Mouse (Mus musculus): ENCODE measurements around the gene Zfp784. TPM values are rescaled to one million over a fixed set of nuclear protein-coding genes. Genes with fewer than 3 reads are reported as not detected.
A peak's percentile ranks its signal among the peaks of the same experiment; 100 is the strongest.

The Zfp784 gene
- polyA plus RNA-seq, 1 experiment: 1.5 TPM

- H3K4me3 ChIP-seq: no peak overlapping the region
These were observed 7.5 kb downstream of the Zfp784 start for GRCm38 (mm10) chr7:5030554-5031275.

GRCm38 (mm10) chr7:5029946-5030345 is 8.3 kb downstream of the Zfp784 start:
- TF ChIP-seq TCF3 (IDR thresholded peaks at IDR 0.05; ENCODE audit: insufficient read length, low read depth): no peak
- TF ChIP-seq TCF12 (IDR thresholded peaks at IDR 0.05; ENCODE audit: insufficient read depth, poor library complexity, severe bottlenecking): no peak
- no peak for TF ChIP-seq POLR2AphosphoS2 (IDR thresholded peaks at IDR 0.05; ENCODE audit: insufficient read length, low read depth)
- no peak for TF ChIP-seq CEBPB (IDR thresholded peaks at IDR 0.05; ENCODE audit: insufficient read depth, poor library complexity, severe bottlenecking)
- no peak for TF ChIP-seq POLR2A (IDR thresholded peaks at IDR 0.05; ENCODE audit: insufficient read length, low read depth)
- TF ChIP-seq E2F4 (IDR thresholded peaks at IDR 0.05; ENCODE audit: insufficient read depth): no peak
- TF ChIP-seq MYOG (IDR thresholded peaks at IDR 0.05; ENCODE audit: control insufficient read depth in 1 of 3, insufficient read depth in 1 of 3, insufficient read length in 2 of 3, low read depth in 2 of 3): no peak
- peaks cover 7% of the 10 kb centered on the region for H3K79me2 ChIP-seq (ENCODE audit: control insufficient read depth, insufficient read depth)
- H3K4me2 ChIP-seq (ENCODE audit: low read depth): no peak overlapping the region
- no peak overlapping the region for H3K4me3 ChIP-seq
- no peaks in the 10 kb centered on the region for H3K27me3 ChIP-seq (ENCODE audit: control insufficient read depth, insufficient read depth, insufficient read length)
- H3K36me3 ChIP-seq (ENCODE audit: control insufficient read depth, insufficient read depth): peaks cover 27% of the 10 kb centered on the region
- no peak overlapping the region for H3ac ChIP-seq (ENCODE audit: control insufficient read depth, insufficient read length)

More at GRCm38 (mm10) chr7:5030554-5031275, 7.5 kb downstream of the Zfp784 start:
- TF ChIP-seq POLR2A (IDR thresholded peaks at IDR 0.05; ENCODE audit: insufficient read length, low read depth): no peak
- no peak for TF ChIP-seq CEBPB (IDR thresholded peaks at IDR 0.05; ENCODE audit: insufficient read depth, poor library complexity, severe bottlenecking)
- no peak for TF ChIP-seq USF1 (IDR thresholded peaks at IDR 0.05; ENCODE audit: low read depth)
- no peak for TF ChIP-seq TCF12 (IDR thresholded peaks at IDR 0.05; ENCODE audit: insufficient read depth, poor library complexity, severe bottlenecking)
- no peak for TF ChIP-seq MYOG (IDR thresholded peaks at IDR 0.05; ENCODE audit: control insufficient read depth in 1 of 3, insufficient read depth in 1 of 3, insufficient read length in 2 of 3, low read depth in 2 of 3)
- no peak for TF ChIP-seq E2F4 (IDR thresholded peaks at IDR 0.05; ENCODE audit: insufficient read depth)
- TF ChIP-seq MAX (IDR thresholded peaks at IDR 0.05; ENCODE audit: low read depth): no peak
- no peak for TF ChIP-seq POLR2AphosphoS2 (IDR thresholded peaks at IDR 0.05; ENCODE audit: insufficient read length, low read depth)
- no peak for TF ChIP-seq SRF (IDR thresholded peaks at IDR 0.05; ENCODE audit: control insufficient read depth, insufficient read length, low read depth)
- TF ChIP-seq MYOD1 (IDR thresholded peaks at IDR 0.05; ENCODE audit: control insufficient read depth in 1 of 3, insufficient read length in 2 of 3, low read depth in 2 of 3): no peak
- no peak for TF ChIP-seq TCF3 (IDR thresholded peaks at IDR 0.05; ENCODE audit: insufficient read length, low read depth)
- TF ChIP-seq REST (IDR thresholded peaks at IDR 0.05; ENCODE audit: insufficient read depth, insufficient read length): no peak
- Histone ChIP-seq H3K36me3 (ENCODE audit: control insufficient read depth, insufficient read depth) (peaks cover 26% of the 10 kb centered on the region), H3K27me3 (ENCODE audit: control insufficient read depth, insufficient read depth, insufficient read length) (no peaks in the 10 kb centered on the region), H3K4me2 (ENCODE audit: low read depth) (no peak overlapping the region), H3K79me2 (ENCODE audit: control insufficient read depth, insufficient read depth) (peaks cover 7% of the 10 kb centered on the region), H3ac (ENCODE audit: control insufficient read depth, insufficient read length) (no peak overlapping the region)

GRCm38 (mm10) chr7:5029543-5029942 is 8.7 kb downstream of the Zfp784 start:
- Histone ChIP-seq H3ac (ENCODE audit: control insufficient read depth, insufficient read length) (no peak overlapping the region), H3K36me3 (ENCODE audit: control insufficient read depth, insufficient read depth) (peaks cover 28% of the 10 kb centered on the region), H3K79me2 (ENCODE audit: control insufficient read depth, insufficient read depth) (peaks cover 8% of the 10 kb centered on the region), H3K4me2 (ENCODE audit: low read depth) (no peak overlapping the region), H3K27me3 (ENCODE audit: control insufficient read depth, insufficient read depth, insufficient read length) (no peaks in the 10 kb centered on the region), H3K4me3 (no peak overlapping the region)
- TF ChIP-seq POLR2AphosphoS2 (IDR thresholded peaks at IDR 0.05; ENCODE audit: insufficient read length, low read depth) (peak; percentile 43), CEBPB (IDR thresholded peaks at IDR 0.05; ENCODE audit: insufficient read depth, poor library complexity, severe bottlenecking) (no peak)

GRCm38 (mm10) chr7:5021197-5021596 is 17.0 kb downstream of the Zfp784 start:
- no peak for TF ChIP-seq POLR2A (IDR thresholded peaks at IDR 0.05; ENCODE audit: insufficient read length, low read depth)
- no peak for TF ChIP-seq POLR2AphosphoS2 (IDR thresholded peaks at IDR 0.05; ENCODE audit: insufficient read length, low read depth)
- TF ChIP-seq USF1 (IDR thresholded peaks at IDR 0.05; ENCODE audit: low read depth): no peak
- TF ChIP-seq CEBPB (IDR thresholded peaks at IDR 0.05; ENCODE audit: insufficient read depth, poor library complexity, severe bottlenecking): no peak
- no peak for TF ChIP-seq MYOG (IDR thresholded peaks at IDR 0.05; ENCODE audit: control insufficient read depth in 1 of 3, insufficient read depth in 1 of 3, insufficient read length in 2 of 3, low read depth in 2 of 3)
- no peak for TF ChIP-seq TCF12 (IDR thresholded peaks at IDR 0.05; ENCODE audit: insufficient read depth, poor library complexity, severe bottlenecking)
- TF ChIP-seq MYOD1 (IDR thresholded peaks at IDR 0.05; ENCODE audit: control insufficient read depth in 1 of 3, insufficient read length in 2 of 3, low read depth in 2 of 3): no peak
- TF ChIP-seq E2F4 (IDR thresholded peaks at IDR 0.05; ENCODE audit: insufficient read depth): no peak
- no peak for TF ChIP-seq SRF (IDR thresholded peaks at IDR 0.05; ENCODE audit: control insufficient read depth, insufficient read length, low read depth)
- TF ChIP-seq TCF3 (IDR thresholded peaks at IDR 0.05; ENCODE audit: insufficient read length, low read depth): no peak
- TF ChIP-seq REST (IDR thresholded peaks at IDR 0.05; ENCODE audit: insufficient read depth, insufficient read length): no peak
- TF ChIP-seq MAX (IDR thresholded peaks at IDR 0.05; ENCODE audit: low read depth): no peak
- Histone ChIP-seq H3K4me3 (peak overlapping the region; percentile 69), H3ac (ENCODE audit: control insufficient read depth, insufficient read length) (peak overlapping the region; percentile 92), H3K4me2 (ENCODE audit: low read depth) (peak overlapping the region; percentile 88), H3K27me3 (ENCODE audit: control insufficient read depth, insufficient read depth, insufficient read length) (no peaks in the 10 kb centered on the region), H3K36me3 (ENCODE audit: control insufficient read depth, insufficient read depth) (peaks cover 10% of the 10 kb centered on the region), H3K79me2 (ENCODE audit: control insufficient read depth, insufficient read depth) (peaks cover 56% of the 10 kb centered on the region)

- peak overlapping the region; percentile 69 for H3K4me3 ChIP-seq
- TF ChIP-seq E2F4 (IDR thresholded peaks at IDR 0.05; ENCODE audit: insufficient read depth) (no peak), POLR2A (IDR thresholded peaks at IDR 0.05; ENCODE audit: insufficient read length, low read depth) (no peak), USF1 (IDR thresholded peaks at IDR 0.05; ENCODE audit: low read depth) (no peak), MYOG (IDR thresholded peaks at IDR 0.05; ENCODE audit: control insufficient read depth in 1 of 3, insufficient read depth in 1 of 3, insufficient read length in 2 of 3, low read depth in 2 of 3) (no peak), POLR2AphosphoS2 (IDR thresholded peaks at IDR 0.05; ENCODE audit: insufficient read length, low read depth) (no peak), MAX (IDR thresholded peaks at IDR 0.05; ENCODE audit: low read depth) (no peak), TCF3 (IDR thresholded peaks at IDR 0.05; ENCODE audit: insufficient read length, low read depth) (no peak), SRF (IDR thresholded peaks at IDR 0.05; ENCODE audit: control insufficient read depth, insufficient read length, low read depth) (no peak), CEBPB (IDR thresholded peaks at IDR 0.05; ENCODE audit: insufficient read depth, poor library complexity, severe bottlenecking) (no peak), REST (IDR thresholded peaks at IDR 0.05; ENCODE audit: insufficient read depth, insufficient read length) (no peak), MYOD1 (IDR thresholded peaks at IDR 0.05; ENCODE audit: control insufficient read depth in 1 of 3, insufficient read length in 2 of 3, low read depth in 2 of 3) (no peak), TCF12 (IDR thresholded peaks at IDR 0.05; ENCODE audit: insufficient read depth, poor library complexity, severe bottlenecking) (no peak)
- H3K36me3 ChIP-seq (ENCODE audit: control insufficient read depth, insufficient read depth): peaks cover 10% of the 10 kb centered on the region
- no peaks in the 10 kb centered on the region for H3K27me3 ChIP-seq (ENCODE audit: control insufficient read depth, insufficient read depth, insufficient read length)
- H3K4me2 ChIP-seq (ENCODE audit: low read depth): peak overlapping the region; percentile 88
- peaks cover 52% of the 10 kb centered on the region for H3K79me2 ChIP-seq (ENCODE audit: control insufficient read depth, insufficient read depth)
- H3ac ChIP-seq (ENCODE audit: control insufficient read depth, insufficient read length): peak overlapping the region; percentile 92
These were observed 17.6 kb downstream of the Zfp784 start for GRCm38 (mm10) chr7:5020685-5021084.

Data from myocyte (in vitro differentiated cells).